Mouse (Mus musculus) frontal cortex, postnatal 14 days (tissue): ENCODE measurements around the gene Ttc19.

Experiments used
- DNase-seq, 2 experiments: peaks; one replicate each; pipeline ENCODE4 v3.0.0; 2022; ENCODE audit warnings: low spot score in 2 of 2

Gene Ttc19

DNA sequence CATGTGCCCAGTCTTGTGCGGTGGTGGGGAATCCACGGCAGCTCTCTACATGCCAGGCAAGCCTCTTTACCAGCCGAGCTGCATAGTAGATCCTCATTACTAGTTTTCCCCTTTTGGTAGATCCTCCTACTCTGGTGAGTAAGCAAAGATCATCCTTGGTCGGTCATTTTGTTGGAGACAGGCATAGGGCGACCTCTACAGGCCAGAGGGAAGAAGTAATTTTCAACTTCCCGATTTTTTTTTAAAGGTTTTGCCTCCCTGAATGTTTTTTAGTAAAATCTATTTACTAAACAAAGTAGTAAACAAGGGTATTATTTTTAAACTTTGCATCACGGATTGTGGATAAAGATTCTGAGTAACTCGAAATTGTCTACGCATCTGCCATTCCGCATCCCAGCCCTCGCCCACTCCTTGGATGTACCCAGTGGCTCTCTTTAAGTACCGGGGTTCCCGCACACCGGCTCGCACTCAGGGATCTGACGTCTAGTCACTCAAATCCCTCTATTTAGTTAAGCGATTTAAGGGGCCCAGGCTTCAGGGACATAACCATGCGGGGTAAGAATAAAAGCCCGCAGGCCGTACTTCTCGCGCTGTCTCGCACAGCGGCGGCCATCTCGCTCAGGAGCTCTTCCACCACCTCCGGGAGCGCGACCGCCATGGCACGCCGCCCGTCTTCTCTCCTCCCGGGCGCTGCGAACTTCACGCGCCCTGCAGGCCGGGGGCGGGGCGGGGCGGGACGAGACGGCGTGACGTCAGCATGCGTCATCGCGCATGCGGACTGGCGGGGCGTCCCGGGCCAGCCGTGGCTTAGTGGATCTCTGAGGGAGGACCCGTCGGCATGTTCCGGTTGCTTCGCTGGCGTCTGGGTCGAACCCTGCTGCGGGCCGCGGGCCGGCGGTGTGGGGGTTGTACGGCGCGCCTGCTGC lies at the start of gene Ttc19, which contains the start of gene Zswim7:
Gene Ttc19 (plus strand): TSS at position 799 of the 926 bp plus-strand sequence.
Gene Zswim7 (minus strand): TSS at position 701 of the 926 bp plus-strand sequence.
- peak; percentile 84 to 88 for DNase-seq

DNA sequence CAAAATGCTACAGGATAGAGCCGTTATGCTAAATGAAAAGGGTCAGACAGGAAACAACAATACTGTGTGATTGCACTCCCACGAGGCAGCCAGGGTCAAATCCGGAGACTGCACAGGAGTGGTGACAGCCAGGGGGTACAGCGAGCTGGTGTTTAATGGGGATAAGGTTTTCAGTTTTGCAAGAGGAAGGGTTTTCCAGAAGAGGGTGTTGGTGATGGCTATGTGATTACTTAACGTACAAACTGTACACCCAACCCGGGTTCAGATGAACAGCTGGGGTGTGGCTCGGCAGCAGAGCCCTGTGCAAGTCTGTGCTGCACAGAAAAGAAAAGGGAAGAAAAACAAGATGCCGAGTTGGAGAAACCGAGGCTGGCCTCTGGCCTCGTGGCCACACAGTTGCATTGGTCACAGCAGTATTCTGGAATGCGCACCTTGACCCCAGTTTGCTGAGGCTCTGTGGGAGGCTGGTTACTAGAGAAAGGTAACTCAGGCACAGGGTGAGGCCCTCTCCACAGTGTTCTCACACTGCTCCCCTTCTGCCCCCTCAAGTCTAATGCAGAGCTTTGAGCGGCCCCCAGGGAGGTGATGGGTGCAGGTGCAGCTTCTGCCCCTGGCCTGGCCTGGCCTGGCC lies 40.5 kb upstream of the Ttc19 start:
- DNase-seq = no peak

DNA sequence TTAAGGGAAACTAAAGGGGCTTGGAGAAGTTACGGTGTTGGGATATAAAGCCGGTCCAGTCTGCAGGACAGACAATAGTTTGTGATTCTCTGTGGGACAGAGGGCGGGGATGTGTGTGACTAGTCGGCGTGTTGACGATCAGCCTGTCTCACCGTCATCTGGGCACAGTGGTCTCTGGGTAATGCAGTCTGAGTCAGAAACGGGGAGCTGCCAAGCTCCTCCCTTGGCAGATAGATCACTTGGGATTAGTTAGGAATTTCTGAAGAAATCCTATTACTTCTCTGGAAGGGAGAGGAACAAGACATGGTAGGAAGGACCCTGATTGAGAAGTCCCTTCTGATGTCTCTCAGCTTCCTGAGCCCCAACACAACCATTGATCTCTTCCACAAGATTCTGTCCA lies 37.4 kb upstream of the Ttc19 start:
- DNase-seq = no peak

DNA sequence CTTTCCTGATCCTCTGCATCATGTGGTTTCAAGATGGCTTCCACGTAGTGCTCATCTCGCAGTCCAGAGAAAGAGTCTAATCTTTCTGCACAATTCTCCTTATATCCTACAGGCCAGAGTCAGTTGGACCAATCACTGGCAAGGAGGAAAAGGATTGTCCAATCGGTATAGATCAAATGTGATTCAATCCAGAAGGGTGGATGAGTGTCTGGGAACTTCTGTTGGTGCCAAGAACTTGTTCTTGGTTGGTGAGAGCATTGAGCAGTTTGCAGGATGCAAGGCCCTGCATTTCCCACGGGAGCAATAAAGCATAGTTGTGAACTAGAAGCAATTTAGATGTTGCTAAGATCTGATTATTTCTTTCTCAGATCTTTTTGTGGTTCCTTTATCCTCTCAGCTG lies 36.8 kb upstream of the Ttc19 start:
- no peak for DNase-seq

DNA sequence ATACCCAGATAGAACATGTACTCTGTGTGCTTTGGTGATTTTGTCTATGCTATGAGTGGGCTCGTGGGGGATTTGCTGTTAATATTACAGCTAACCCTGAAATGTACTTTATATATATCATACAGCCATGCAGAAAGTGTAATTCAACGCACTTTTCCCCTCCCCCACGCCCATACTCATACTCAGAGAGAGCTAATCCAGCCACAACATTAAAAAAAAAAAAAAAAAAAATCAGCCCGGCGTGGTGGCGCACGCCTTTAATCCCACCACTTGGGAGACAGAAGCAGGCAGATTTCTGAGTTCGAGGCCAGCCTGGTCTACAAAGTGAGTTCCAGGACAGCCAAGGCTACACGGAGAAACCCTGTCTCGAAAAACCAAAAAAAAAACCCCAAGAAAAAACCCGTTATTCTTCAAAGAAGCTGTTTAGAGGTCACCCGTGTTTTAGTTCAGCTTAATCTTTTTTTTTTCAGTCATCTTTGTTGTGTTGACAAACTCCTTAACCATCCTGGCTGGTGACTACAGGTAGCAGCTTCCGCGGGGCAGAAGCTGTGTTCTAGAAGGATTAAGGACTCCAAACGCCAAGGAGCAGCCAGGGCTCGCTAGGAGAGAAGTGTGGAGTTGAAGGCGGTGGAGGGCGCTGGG lies 33.4 kb upstream of the Ttc19 start:
- no peak for DNase-seq

DNA sequence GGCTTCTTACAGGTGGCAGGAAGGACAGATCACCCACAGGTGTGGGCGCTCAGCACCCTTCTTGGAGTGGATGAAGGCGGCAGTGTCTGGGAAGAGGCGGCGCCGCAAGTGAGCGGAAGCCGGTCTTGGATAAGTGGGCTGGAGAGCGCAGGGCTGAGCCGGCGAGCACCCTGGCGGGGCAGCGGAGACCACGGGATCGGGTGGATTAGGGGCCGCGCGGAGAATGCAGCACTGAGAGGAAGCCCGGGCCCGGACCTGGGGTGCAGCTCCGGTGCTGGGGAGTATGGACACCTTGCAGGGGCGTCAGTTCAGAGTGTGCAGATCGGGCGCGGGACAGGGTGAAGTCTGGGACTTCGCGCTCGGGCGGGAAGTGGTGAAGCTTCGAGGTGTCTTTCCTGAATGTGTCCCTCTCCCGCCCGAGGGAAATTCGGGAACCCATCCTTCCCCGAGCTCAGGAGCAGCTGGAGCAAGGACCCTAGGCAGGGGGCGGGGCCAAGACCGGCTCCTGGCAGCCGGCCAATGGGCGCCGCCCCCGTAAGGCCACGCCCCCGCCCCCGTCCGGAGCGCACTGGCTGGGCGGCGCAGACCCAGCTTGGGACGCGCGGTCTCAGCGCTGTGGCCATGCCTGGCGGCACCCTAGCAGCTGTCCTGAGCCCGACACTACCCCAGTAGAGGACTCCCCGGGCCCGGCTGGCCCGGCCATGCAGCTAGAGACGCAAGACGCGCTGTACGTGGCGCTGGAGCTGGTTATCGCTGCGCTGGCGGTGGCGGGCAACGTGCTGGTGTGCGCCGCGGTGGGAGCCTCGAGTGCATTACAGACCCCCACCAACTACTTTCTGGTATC lies 32.6 kb upstream of the Ttc19 start, which contains the start of gene Adora2b:
Gene Adora2b (plus strand): TSS at position 584 of the 844 bp plus-strand sequence.
- peak in 1 of 2 experiments; percentile 24 for DNase-seq

DNA sequence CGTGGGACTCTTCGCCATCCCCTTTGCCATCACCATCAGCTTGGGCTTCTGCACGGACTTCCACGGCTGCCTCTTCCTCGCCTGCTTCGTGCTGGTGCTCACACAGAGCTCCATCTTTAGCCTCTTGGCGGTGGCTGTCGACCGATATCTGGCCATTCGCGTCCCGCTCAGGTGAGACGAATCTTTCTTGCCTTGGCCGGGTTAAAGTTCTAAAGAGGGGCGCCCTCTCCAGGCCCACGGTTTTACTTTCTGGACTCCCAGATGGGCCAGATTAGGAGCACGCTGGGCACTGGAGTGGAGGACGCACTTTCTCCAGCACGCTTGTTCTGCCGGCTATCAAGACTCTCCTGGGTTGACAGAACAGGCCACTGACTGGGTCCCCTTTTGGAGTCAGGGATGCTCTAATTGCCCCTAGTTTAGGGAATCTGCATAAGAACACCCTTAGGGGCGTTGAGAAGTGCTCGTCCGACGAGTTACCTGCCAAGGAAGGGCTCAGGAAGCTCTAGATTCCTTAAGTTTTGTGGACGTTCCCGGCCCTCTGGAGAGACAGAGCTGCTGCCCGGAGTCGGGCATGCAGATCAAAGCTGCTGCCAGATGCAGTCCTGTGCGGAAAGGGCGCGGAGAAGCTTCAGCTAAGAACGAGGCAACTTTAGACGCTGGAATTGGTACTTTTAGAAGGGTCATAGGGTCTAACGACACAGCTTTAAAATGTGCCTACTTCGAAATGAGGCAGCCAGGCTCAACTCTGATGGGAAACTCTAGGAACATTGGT lies 31.8 kb upstream of the Ttc19 start:
- DNase-seq = no peak

DNA sequence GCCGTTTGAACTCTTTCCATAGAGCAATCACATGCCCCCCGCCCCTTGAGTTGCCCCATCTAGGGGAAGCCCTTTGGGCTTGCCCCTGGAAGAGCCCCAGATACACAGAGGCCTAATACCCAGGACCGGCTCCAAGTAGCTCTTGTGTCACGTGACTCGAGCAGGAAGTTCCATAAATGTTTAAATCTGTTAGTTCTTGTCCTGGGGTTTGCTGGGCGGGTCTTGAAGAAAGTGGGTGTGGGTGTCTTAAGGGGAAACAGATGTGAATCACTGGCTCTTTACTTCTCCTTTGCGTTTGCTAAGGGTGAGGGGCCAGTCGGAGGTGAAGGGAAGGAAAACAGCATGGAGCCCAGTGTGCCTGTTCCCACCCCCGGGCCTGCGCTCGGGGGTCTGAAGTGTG lies 30.2 kb upstream of the Ttc19 start:
- DNase-seq = no peak

DNA sequence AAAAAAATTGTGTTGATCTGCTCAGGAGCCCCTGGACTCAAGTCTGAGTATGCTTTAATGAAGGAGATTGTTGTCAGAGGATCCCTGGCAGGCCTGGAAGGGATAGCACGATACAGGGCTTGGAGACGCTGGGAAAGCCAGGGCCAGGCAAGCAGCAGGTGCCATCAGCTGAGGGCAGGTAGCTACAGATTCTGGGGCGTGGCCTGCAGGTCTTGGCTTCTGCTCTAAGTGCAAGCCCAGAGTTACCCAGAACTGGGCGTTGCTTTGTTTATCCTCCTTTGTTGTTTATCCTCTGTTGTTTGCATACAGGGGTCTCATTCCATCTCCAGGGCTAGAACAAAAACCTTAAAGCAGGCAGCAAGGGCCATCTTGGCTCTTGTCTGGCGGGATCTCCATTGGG lies 27.9 kb upstream of the Ttc19 start:
- DNase-seq = no peak

DNA sequence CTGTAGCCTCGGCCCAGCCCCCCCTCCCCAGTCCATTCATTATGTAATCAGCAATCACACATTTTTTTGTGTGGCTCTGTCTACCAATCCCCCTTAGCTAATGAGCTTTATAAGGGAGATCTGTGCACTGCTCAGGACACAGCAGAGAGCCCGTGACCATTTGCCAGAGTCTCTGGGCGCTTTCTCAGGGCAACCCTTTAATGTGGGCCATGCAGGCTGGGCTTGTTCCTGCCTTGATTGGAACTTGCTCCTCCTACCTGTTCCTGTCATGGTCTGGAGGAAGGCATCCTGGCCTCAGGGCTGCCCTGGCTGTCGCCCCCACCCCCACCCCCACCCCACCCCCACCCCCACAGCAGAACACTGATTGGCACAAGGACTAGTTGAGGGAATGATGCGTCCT lies 22.1 kb upstream of the Ttc19 start:
- DNase-seq = no peak

DNA sequence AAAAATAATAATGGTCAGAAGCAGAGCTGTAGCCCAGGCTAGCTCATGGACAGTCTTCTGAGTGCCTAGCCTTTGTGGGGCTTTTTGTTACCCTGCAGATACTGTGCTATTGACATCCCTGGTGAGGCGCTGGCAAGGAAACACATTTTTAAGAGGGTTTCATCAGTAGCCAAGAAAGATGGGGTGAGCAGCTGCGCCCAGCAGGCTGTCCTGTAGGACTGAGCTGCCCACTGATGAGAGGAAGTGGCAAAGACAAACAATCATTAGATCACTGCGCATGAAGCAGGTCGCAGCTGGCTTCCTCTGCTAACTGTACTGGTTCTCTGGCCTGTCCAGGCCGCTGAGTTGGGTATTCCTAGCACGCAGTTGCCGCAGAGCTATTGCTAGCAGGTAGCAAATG lies 17.7 kb upstream of the Ttc19 start:
- peak in 1 of 2 experiments; percentile 33 for DNase-seq

DNA sequence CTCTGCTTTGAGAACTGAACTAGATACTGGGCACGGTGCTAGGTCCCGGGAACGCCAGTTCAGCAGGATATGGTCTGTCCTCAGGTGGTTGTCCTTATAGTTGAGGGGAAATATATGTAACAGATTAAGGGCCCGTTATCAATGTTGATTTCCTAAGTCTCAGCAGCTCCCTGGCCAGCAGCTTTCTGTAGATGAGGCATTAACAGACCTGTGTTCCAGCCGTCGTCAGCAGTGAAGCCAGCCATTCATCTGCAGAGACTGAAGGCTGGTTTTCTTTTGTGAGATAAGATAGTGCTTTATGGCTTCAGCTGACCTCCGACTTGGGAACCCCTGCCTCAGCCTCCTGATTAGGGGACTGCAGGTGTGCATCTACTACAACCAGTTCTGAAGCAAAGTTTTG lies 17.3 kb upstream of the Ttc19 start:
- DNase-seq = no peak

DNA sequence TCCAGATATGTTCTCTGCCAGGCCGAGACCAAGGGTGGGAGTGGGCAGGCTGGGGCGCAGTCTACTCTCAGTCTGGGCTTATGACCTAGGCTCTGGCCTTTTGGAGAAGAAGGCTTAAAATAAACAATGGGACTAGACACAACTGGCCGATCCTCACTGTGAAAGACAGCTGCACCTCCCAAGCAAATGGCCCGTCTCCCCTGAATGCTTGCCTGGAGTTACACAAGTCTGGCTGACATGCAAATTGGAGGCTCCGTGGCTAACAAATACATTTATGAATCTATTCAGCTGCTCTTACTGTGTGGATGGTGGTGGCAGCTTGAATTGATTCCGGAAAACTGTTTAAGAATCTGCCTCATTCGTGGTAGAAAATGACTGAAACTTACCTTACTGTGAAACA lies 15.6 kb upstream of the Ttc19 start:
- DNase-seq = no peak

DNA sequence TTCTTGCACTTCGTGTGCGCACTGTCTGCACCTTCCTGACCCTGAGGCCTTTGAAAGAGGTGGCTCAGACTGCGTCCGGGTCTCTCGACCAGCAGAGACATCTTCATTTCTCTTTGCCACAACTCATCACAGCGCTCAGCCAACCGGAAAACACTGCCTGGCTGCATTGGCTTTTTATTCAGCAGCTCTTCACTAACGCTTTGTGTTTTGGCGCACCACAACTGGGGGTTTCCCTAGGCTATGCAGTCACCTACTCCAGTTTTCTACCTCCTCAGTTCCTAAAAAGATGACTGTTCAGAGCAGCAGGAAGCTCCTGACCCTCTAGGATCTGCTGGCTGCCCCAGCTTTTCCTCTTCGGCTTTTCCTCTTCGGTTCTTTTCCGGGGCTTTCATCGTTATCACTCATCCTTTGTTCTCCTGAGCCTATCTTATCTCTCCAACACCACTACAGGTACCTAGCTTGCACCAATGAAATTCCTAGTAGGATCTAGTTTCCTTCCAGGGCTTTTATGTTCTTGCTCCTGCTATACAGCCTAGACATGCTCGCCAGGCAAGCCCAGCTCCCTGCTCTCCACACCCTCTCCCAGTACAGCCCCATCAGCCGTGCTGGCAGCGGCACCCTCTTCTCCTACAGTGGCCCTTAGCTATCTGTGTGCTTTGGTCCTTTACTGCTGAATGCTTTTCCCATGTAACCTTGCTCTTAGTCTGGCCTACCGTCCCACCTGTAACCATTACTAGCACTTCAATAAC lies 14.6 kb upstream of the Ttc19 start:
- DNase-seq = no peak

DNA sequence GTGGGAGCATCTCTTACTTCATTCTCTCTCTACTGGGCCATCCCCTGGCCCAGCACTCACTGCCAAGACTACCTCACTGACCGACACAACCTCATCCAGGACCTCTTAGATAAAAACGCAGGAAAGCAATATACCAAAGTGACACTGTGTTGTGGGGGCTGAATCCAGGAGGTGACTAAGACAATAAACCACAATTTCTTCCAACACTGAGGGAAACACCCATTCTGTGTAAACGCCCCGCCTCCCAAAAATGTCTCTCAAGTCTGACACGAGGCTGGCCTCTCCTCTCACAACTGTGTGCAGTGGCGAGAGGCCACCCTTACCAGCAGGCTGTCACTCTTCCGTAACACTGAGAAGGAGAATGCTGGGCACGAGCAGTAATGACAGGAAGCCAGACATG lies 12.9 kb upstream of the Ttc19 start:
- no peak for DNase-seq

DNA sequence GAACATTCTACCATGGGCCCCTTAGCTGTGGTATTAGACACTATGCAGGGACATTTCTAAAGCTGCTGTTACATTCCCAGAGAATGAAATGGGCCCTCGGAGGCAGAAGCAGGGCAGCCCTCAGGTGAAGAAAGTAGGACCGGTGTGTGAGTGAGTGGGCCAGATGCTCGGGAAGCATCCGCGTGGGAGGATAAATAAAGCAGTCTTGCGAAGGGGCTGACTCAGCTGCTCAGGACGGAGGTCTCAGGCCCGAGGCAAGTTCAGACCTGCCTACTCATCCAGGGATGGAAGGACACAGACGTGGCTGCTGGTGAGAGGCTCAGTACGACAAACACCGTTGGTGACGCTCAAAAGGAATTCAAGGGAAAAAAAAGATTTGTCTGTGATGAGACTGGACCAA lies 12.2 kb upstream of the Ttc19 start:
- DNase-seq = no peak

DNA sequence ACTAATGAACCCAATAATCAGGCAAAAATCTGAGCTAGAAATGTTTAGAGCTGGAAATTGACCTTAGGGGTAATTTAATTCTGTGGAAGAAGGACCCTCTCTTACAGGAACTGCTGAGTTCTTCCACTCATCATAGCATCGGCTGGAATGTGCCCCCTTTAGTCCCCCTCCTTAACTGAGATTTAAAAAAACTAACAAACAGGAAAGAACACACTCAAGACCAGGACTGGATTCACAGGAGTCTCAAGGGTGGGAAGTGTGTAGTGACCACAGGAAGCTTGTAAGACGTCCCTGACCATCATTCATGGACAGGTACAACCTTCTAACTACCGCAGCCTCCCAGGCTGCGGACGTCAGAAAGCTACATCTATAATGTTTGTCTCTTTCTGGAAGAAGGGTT lies 10.4 kb upstream of the Ttc19 start:
- no peak for DNase-seq

DNA sequence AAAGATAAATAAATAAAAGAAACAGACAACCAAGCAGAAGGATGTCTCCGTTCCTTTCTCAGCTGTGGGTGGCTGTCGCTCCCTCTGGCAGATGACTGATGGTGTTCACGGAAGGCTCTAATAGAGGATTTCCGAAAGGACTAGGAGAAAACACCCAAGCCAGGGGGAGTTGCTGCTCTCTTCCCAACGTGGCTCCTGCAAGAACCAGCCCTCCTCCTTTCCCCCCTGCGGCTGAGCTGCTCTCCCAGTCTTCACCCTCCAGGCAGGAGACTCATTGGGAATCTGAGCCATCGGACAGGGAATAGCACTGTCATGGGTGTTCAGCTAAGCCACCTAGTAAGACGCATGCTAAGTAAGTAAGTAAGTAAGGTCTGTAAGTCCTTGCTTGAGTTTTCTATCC lies 4.2 kb upstream of the Ttc19 start:
- no peak for DNase-seq

DNA sequence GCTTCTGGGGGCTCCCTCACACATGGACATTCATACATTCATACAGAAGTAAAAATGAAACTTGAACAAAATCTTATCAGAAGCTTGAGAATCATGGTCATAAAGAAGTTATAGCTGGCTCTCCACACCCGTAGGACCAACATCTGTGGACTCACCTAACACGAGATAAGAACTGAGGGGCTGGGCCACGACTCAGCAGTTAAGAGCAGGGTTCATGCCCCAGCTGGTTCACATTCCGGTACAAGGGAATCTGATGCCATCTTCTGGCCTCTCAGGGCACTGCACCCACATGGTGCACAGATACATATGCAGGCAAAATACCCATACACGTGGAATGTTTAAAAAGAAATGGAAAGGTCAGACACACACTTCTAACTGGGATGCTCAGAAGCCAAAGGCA lies 3.2 kb upstream of the Ttc19 start:
- DNase-seq = peak; percentile 25 to 63

DNA sequence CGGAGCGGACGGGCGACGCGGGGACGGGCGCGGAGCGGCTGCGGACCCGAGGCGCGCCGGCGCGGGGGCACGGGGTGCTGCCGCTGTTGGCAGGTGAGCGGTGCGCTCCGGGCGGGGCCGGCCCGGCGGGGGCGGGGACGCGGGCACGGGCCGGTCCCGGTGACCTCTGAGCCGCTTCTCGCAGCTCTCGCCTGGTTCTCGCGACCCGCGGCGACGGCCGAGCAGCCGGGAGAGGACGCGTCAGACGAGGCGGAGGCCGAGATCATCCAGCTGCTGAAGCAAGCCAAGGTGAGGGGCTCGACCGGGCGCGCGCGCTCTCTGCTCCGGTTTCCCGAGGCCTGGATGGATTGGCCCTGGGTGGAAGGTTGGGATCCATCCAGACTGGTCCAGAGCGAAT lies 326 bp downstream of the Ttc19 start:
- DNase-seq = no peak
